In the genomic region with DNA sequence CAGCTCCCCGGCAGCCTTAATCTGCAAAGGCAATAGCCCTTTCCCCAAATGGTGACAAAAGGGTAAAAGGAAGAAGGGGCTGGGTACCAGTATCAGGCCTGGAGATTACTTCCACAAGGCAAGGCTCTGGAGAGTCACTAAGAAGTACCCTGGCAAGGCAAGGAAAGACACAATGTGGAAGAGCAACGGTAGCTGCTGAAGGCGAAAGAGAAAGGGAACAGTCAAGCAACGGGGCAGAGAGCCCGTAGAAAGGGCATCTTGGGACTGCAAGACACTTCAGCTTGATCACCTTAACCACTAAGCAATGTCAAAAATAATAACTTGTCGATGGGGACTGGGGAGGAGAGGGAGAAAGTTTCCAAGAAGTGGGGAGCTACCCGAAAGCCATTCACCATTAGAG, we compare ENCODE assay signal across 9 mouse cellular contexts.
A peak's percentile ranks its signal among the peaks of the same experiment; 100 is the strongest.
DNase-seq lines count a peak whose midpoint lies in the region; ATAC-seq and TF ChIP-seq lines count a peak whose summit lies in the region.
"Had no signal": no experiment of that assay in that cellular context is flagged by ENCODE, and none has a peak within 500 bp of the region (broad histone marks: within the 10 kb centered on the region; RNA-seq: fewer than 3 reads in every experiment).

No protein-coding gene starts in this region.

- H3K9ac ChIP-seq in heart, embryonic 13.5 days = peak overlapping the region; percentile 81
- no peak overlapping the region for H3K9ac ChIP-seq in midbrain, embryonic 11.5 days (ENCODE audit: low read length)
- H3K9ac ChIP-seq: liver, embryonic 14.5 days had no signal

- peak overlapping the region; percentile 65 for H3K4me3 ChIP-seq in heart, embryonic 13.5 days
- H3K4me3 ChIP-seq in cortical plate, adult 2 months (ENCODE audit: insufficient read depth, low read length) = peak overlapping the region; percentile 73
- peak overlapping the region; percentile 76 for H3K4me3 ChIP-seq in hindbrain, embryonic 10.5 days
- H3K4me3 ChIP-seq in midbrain, embryonic 11.5 days (ENCODE audit: low read depth, low read length) = peak overlapping the region; percentile 61

- no peak overlapping the region for H3K27ac ChIP-seq in heart, embryonic 13.5 days (replicated peaks)
- peak overlapping the region; percentile 42 for H3K27ac ChIP-seq in cortical plate, adult 2 months (ENCODE audit: insufficient read depth, low read length)
- no peak overlapping the region for H3K27ac ChIP-seq in hindbrain, embryonic 10.5 days
- no peak overlapping the region for H3K27ac ChIP-seq in midbrain, embryonic 11.5 days (ENCODE audit: low read depth, low read length)
- H3K27ac ChIP-seq: liver, embryonic 14.5 days had no signal

- TF ChIP-seq POLR2A in cortical plate, adult 2 months (IDR thresholded peaks at IDR 0.05; ENCODE audit: extremely low read depth, insufficient read depth, low read length) = no peak

- H3K9me3 ChIP-seq in heart, embryonic 13.5 days = no peaks in the 10 kb centered on the region
- no peaks in the 10 kb centered on the region for H3K9me3 ChIP-seq in hindbrain, embryonic 10.5 days
- no peaks in the 10 kb centered on the region for H3K9me3 ChIP-seq in midbrain, embryonic 11.5 days (ENCODE audit: control insufficient read depth, low read length)

- no peak for TF ChIP-seq CTCF in cortical plate, adult 2 months (IDR thresholded peaks at IDR 0.05; ENCODE audit: extremely low read depth, insufficient read depth, low read length)

- no peak for ATAC-seq in heart, embryonic 13.5 days (ENCODE audit: extremely low read depth, insufficient number of reproducible peaks, low FRiP score, low TSS enrichment)
- no peak for ATAC-seq in midbrain, embryonic 11.5 days (ENCODE audit: low FRiP score)

- H3K4me2 ChIP-seq in heart, embryonic 13.5 days = peak overlapping the region; percentile 95
- peak overlapping the region; percentile 97 for H3K4me2 ChIP-seq in midbrain, embryonic 11.5 days

- 26% methylated on average over 7 of the region's 7 CpGs for WGBS in heart, embryonic 13.5 days
- 24% methylated on average over 7 of the region's 7 CpGs for WGBS in hindbrain, embryonic 10.5 days
- WGBS in midbrain, embryonic 11.5 days = 16% methylated on average over 7 of the region's 7 CpGs

- DNase-seq in heart, adult 18-20 months = no peak
- no peak for DNase-seq in hindbrain, embryonic 10.5 days (ENCODE audit: low spot score)
- peak; percentile 92 for DNase-seq in midbrain, embryonic 11.5 days (ENCODE audit: low spot score, missing footprints)
- no peak for DNase-seq in embryo, embryonic 9.5 days (ENCODE audit: extremely low spot score)
- DNase-seq in left cerebral cortex, adult 9 months (ENCODE audit: low spot score in 2 of 2) = no peak
- no peak for DNase-seq in urinary bladder, postnatal 10 days (ENCODE audit: low spot score)

- H3K36me3 ChIP-seq in heart, embryonic 13.5 days = 0 out of 2 replicates have a peak, but pooled peaks cover 2% of the 10 kb centered on the region
- no peaks in the 10 kb centered on the region for H3K36me3 ChIP-seq in hindbrain, embryonic 10.5 days
- no peaks in the 10 kb centered on the region for H3K36me3 ChIP-seq in midbrain, embryonic 11.5 days (ENCODE audit: control insufficient read depth, insufficient read depth, low read length)

- peaks cover 79% of the 10 kb centered on the region for H3K4me1 ChIP-seq in heart, embryonic 13.5 days
- H3K4me1 ChIP-seq in cortical plate, adult 2 months (ENCODE audit: control insufficient read depth, insufficient read depth, low read length) = peaks cover 2% of the 10 kb centered on the region; the same call in 1 of the 2 replicates
- peaks cover 39% of the 10 kb centered on the region for H3K4me1 ChIP-seq in hindbrain, embryonic 10.5 days (replicated peaks)
- peaks cover 10% of the 10 kb centered on the region for H3K4me1 ChIP-seq in midbrain, embryonic 11.5 days (ENCODE audit: control insufficient read depth, insufficient read depth, low read length)

- H3K27me3 ChIP-seq in heart, embryonic 13.5 days (replicated peaks) = peaks cover 33% of the 10 kb centered on the region
- H3K27me3 ChIP-seq in hindbrain, embryonic 10.5 days (ENCODE audit: insufficient read depth, poor library complexity, severe bottlenecking) = peaks cover 62% of the 10 kb centered on the region
- H3K27me3 ChIP-seq in midbrain, embryonic 11.5 days (ENCODE audit: control insufficient read depth, insufficient read depth, low read length) = peaks cover 34% of the 10 kb centered on the region
